Mouse (Mus musculus) spleen, adult 18-20 months (tissue): ENCODE results near the gene Snu13.

Experiments used
- DNase-seq, 2 experiments: peaks; one replicate each; pipeline ENCODE4 v3.0.0; 2022; ENCODE audit warnings: mixed read lengths in 2 of 2

Gene Snu13

DNA sequence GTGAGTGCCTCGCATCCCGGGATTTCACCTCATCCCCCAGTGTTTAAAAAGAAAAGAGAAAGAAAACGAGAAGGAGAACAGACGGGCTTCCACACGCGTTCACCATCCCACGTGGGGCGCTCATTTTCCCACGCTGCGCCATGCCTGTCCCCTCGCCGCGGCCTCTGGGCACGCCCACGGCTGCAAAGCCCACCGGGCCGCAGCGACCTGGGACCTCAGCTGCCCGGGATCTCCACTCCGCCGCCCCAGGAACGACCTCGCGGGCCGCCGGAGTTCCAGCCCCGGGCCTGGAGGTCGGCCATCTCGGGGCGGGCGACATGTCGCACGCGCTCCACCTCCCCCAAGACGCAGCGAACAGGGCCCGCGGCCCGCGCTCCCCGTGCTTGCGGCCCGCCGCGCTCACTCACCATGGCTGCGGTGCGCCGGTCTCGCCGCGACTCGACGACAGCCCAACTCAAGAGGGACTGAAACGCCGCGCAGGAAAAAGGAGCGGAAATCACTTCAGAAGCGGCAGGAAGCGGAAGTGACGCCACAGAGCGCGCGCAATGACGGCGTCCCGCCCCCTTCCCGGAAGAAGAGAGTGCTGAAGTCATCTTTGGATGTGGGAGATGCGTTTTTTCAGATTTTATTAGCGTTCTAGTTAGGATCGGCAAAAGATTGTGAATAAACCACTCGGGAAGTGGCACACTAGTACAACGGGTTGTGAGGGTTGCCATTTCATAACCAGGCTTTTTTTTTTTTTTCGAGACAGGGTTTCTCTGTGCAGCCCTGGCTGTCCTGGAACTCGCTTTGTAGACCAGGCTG, at the start of gene Snu13:
Gene Snu13, minus strand, starts transcription at position 519 of the 804 bp plus-strand sequence.
- DNase-seq: peak; percentile 82 to 91

DNA sequence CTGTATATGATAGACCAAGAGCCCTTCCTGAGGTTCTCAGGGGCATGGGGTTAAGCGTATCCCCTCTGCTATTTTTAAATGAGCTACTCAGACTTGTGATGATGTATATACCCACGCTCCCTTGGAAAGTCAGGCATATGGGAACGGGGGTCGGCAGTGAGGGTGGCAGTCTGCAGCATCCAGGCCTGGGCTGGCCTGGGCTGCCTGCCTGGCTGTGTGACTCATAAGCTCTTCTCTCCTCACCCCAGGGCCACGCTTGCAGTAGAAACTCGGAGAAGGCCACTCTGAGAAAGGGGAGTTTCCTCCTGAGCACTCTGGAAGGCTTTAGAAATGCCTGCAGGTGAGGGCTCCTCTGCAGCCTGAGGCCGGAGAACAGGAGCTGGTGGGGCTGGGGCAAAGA, 43.7 kb upstream of the Snu13 start:
- no peak for DNase-seq

DNA sequence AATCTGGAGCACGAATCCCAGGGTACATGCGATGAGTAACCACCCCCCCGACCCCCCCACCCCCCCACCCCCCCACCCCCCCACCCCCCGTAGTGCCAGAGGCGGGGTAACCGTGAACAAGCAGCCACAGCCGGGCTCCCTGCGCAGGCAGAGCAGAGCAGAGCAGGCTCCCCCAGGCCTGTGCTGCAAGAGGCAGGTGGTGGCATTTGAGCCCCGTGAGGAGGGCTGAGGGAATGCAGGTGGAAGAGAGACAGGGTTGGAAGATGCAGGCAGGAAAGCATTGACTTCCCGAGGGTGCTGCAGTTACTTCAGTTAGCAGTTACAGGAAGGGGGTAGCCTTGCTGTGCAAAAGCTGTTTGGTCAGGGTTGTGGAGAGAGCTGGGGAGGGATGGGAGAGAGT, 39.9 kb upstream of the Snu13 start:
- no peak for DNase-seq

DNA sequence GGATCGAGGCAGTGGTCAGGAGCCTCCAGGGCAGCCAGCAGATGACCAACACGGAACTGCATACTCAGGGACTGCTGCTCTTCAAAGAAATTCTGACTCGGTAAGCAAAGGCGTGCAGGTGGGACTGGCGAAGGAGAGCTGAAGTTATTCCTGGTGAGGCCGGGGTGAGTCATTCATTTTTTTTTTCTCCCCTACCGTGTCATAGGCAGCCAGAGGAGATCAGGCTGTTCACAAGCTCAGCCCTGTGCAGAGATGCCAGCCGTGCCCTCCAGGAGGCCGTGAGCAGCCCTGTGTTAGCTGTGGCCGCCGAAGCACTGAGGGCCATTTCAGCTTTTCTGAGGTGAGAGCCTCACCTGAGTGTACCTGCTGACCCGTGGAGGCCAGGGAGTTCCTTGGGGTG, 38.7 kb upstream of the Snu13 start:
- DNase-seq: no peak

DNA sequence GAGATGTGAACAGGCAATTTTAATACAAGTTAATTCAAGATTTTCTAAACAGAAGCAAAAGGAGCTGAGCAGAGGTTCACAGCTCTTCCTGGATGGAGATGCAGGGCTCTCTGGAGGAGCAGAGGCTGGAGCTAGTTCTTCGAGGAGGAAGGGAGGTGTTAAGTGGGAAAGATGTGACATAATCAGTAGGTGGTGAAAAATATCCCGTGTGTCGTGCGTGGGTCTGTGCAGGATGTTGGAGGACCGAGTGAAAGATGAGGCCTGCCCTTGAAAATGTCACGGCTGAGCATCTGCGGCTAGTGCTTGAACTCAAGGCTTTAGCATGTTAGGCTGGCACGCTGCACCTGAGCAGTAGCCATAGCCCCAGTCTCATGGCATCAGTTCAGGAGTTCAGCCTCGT, 38.2 kb upstream of the Snu13 start:
- no peak for DNase-seq

DNA sequence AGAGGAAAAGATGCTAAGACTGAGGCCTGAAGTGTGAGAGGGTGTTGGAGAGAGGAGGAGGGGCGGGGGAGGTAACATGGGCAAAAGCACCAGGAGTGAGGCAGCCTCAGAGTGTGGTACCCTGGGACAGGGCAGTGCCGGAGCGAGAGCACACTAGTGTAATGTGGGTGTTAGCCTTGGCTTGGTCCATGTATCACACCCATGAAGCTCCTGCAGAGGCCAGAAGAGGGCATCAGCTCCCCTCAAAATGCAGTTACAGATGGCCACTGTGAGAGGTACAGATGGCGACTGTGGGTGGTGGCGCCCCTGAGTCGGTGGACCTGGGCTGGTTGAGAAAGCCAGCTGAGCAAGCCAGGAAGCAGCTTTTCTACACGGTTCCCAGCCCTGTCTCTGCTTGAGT, 33.8 kb upstream of the Snu13 start:
- DNase-seq: peak in 1 of 2 experiments; percentile 30

DNA sequence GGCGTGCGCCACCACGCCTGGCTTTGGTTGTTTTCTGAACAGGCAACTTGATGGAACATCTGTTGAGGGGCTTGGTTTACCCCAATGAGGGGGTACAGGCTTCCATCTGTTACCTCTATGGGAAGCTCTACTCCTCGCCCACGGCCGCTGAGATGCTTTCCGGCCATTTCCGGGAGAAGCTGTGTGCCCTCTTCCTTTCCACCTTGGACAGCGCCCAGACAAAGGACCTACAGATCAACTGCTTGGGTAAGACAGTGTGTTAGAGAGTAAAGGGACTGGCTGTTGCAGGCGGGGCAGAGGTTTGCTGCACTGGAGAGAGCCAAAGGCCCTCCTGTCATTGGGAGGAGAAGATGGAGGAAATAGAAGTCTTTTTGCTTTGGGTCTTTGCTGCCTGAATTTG, 32.5 kb upstream of the Snu13 start:
- no peak for DNase-seq

DNA sequence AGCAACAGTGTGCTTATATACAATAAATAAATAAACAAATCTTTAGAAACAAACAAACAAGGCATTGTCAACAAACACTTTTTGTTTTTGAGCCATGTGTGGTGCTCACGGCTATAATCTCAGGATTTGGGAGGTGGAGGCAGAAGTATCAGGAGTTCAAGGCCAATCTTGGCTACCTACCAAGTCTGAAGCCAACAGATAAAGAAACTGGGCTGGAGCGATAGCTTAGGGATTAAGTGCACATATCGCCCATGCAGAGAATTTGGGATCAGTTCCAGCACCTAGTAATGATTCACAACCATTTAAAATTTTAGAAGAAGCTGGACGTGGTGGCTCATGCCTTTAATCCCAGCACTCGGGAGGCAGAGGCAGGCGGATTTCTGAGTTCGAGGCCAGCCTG, 26.1 kb upstream of the Snu13 start:
- no peak for DNase-seq

DNA sequence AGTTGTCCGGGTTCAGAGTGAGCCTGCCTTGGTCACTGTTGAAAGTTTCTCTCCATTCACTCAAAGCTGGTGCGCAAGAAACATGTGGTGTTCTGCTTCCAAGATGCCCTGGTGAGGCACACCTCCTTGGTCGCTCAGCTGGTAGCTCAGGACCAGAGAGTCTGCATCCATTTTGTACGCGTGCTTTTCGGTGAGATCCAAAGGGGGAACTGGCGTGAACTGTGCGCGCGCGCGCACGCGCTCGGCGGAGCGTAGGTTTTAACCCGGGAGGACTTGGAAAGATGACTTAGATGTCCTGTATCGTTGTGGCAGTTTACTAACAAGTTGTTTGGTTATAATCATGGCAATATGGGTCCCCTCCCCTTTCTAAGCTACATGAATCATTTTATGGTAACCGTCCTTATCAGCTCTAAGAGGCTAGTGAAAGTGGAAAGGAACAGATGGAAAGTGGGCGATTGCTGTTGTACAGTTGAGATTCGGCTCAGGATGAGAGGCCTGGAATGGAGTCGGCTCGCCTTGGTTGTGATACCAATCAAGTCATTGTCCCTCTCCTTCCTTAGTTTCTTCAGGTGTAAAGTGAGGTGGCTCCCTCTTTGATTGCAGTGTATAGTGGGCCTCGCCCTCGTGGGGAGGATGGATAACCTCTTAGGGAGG, 24.5 kb upstream of the Snu13 start:
- DNase-seq: no peak

DNA sequence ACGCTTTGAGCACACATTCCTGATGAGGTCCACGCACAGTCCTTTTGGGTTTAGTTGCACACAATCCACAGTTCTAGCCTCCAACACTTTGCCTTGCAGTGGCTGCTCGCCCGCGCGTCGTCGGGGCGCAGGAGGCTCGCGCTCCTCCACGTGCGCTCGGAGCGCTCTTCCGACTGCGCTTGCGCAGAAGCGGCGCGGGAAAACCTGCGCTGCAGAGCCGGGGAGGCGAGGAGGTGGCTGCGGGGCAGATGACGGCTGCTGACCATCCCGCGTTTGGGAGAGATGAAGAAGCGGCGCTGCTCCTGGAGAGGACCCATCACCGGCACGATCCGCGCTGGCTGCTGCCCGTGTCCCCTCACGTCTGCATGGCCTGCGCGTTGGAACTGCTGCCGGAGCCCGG, 22.5 kb upstream of the Snu13 start, which contains the start of gene Mei1:
Gene Mei1, plus strand, starts transcription at position 99 of the 400 bp plus-strand sequence.
- no peak for DNase-seq

DNA sequence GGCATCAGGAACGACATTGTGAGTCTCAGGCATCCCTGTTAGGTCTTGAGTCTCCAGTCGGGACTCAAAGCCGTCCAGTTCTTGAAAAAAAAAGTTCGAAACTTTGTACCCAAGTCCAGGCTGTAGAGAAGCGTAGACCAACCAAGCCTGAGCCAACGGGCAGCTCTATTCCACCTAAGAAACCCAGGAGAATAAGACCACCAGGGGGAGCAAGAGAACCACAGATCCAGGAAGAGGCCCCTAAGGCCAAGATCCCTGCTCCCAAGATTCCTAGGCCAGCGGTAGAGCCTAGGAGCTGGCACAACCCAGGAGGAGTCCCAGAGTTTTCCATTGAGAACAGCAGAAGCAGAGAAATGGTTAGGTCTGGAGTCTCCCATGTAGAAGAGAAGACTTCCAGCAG, 18.1 kb upstream of the Snu13 start:
- peak in 1 of 2 experiments; percentile 49 for DNase-seq

DNA sequence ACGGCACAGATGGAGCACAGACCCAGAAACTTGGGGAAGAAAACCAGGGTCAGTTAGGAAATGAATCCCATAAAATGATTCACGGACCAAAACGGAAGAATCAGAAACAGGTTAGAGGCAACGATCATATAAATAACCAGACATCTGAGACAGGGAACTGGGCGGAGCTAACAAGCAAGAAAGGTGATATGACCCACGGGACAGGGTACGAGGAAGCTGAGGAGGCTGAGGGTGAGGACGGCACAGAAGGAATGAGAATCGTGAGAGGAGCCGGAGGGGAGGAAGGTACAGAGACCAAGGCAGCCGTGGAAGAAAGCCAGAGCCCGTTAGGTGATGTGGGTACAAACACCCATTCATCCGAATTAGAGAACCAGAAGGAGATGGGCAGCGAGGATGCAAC, 16.5 kb upstream of the Snu13 start:
- DNase-seq: no peak

DNA sequence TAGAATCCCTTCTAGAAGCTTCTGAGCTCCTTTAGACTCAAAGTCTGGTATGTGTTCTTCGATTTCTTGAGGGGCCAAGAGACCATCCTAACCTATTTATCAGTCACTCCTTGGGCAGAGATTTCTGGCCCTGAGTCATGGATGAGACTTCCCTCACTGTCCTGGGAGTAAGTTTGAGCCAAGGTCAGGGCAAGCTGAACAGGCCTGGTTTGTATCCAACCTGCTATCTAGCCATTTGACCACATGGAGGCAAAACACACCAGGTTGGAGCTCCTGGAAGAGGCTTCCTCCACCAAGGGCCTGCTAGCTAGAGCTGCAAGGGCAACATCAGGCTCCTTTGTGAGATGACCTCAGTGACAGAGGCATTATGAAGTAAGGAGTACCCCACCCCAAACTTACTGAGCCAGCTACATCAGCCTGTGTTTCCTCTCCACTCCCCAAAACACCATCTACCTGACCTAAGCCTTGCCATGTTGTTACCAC, 11.4 kb upstream of the Snu13 start, which contains the start of gene 4930407I10Rik:
Gene 4930407I10Rik, plus strand, starts transcription at position 433 of the 483 bp plus-strand sequence.
- no peak for DNase-seq

DNA sequence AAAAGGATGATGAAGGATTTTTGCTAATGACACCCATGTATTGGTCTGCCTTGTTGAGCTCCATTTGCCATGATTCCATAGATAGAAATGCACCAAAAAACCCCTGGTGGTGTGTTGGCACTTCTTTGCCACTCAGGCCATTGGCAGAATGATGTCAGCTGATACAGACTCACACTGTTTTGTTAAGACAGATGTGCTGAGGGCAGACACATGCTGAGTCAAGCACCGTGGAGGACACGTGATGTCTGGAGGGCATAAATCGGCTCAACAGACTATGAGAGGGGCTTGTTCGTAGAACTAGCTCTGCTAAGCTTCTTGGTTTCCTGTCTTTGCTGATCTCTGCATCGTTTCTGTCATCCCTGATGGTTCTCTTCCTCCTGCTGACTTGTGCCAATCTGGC, 5.1 kb upstream of the Snu13 start:
- no peak for DNase-seq

DNA sequence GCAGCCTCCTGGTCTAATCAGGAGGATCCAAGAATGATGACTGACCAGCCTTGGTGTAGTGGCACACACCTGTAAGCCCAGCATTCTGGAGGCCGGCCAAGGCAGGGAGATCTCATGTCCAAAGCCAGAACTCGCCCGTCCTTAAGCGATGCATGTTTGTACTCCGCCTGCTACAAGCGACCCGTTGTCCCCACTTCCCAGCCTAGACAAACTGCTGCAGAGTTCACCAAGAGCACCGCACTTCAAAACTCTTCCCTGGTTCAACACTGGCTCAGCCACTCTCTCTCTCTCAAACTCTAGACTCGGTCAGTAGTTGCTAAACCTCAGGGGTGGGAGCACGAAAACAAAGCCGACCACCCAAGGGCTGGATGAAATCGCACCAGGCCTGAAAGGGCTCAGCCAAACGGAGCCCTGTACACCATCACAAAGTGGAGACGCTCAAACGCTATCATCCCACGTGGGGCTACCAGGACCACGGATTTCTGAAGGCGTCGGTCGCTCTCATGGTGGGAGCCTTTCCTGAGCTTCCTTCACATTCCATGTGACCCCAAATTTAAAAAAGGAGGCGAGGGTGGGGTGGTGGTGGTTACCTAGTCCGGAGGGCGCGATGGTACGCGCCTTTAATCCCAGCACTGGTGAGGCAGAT, 1.0 kb downstream of the Snu13 start:
- no peak for DNase-seq

DNA sequence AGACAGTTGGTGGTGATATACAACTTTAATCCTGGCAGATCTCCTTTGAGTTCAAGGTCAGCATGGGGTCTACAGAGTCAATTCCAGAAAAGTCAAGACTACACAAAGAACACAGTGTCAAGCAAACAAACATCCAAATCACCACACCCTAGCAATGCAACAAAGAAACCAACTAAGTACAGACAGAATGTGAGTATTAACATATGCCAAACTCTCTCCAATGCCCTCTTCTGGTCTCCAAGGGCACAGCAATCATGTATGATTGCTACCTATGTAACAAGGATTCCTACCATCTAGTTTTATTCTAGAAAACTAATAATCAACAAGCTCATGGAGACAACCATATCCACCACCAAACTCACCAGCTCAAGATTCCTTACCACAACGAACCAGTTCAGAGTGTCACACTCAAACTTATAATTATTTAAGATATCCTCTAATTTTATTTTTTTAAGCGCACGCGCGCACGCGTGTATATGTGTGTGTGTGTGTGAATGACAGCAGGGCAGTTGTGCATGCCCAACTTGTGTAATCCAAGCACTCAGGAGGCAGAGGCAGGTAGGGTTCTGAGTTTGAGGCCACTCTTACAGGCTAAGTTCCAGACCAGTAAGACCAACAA, 3.1 kb downstream of the Snu13 start:
- no peak for DNase-seq

DNA sequence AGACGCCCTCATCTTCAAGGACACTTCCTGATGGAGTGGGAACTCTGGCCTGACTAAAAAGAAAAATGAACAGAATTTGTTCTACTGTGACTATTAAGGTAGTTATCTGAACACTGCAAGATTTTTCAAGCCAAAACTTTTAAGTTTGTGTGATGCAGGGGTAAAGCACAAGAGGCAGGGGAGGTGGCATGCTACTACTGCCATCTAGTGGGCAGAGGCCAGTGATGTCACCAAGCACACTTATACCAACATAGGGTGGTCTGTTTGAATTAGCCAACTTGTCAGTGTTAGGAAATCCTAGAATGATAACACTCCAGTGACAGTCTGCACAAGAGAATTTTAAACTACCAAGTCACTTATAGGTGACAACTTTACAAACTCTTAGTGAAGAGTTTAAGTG, 6.7 kb downstream of the Snu13 start:
- DNase-seq: peak in 1 of 2 experiments; percentile 32

DNA sequence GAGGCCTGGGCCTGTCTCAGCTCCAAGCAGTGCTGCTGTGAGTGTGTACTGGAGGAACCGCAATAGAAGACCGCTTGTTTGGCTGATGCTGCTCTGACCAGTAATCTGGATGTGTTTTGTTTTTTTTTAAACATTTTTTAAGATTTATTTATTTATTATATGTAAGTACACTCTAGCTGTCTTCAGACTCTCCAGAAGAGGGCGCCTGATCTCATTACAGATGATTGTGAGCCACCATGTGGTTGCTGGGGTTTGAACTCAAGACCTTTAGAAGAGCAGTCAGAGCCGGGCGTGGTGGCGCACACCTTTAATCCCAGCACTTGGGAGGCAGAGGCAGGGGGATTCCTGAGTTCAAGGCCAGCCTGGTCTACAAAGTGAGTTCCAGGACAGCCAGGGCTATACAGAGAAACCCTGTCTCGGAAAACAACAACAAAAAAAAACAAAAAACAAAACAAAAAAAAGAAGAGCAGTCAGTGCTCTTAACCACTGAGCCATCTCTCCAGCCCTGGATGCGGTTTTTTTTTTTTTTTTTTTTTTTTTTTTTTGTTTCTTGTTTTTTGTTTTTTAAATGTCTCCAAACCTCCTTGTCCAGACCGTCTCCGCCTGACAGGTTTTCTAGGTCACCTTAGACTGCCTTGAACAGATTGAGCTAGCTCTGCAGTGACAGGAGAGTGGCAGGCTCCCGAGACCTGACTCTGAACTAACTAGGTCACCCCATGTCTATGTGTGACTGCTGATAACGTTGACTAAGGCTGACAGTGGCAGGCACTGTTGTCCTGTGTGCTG, 11.3 kb downstream of the Snu13 start:
- DNase-seq: no peak

DNA sequence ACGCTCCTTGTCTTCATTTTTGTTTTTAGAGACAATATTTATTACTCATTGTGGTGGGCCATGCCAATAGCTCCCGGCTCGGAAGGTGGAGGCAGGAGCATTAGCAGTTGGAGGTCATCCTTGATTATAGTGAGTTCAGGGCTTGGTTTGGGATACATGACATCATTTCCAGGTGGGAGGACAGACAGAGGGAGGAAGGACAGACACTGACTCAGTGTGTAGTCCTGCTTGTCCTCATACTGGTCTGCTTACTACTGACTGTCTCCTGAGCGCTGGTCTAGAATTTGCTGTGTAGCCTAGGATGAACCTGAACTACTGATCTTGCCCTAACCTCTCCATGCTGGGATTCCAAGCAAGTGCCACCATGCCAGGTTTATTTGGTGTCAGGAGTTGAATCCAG, 13.6 kb downstream of the Snu13 start, which contains the start of gene Desi1:
Gene Desi1, minus strand, starts transcription at position 101 of the 400 bp plus-strand sequence.
- no peak for DNase-seq

DNA sequence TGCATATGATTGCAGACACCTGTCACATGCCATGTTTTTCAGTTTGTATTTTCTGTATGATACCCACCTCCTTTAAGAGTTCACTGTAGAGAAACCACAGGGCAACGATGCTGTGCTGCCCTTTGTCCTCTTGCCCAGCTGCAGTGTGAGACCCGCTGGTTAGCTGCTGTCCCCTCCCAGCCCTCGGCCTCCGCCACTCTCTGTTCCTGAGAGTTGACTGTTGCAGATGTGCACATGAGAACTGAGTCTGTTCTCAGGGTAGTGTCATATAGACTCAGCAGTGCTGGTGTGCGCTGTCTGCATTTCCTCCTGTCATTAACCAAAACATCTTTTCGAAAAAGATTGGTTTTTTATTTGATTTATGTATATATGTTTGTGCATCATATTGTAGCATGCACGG, 15.0 kb downstream of the Snu13 start:
- no peak for DNase-seq

DNA sequence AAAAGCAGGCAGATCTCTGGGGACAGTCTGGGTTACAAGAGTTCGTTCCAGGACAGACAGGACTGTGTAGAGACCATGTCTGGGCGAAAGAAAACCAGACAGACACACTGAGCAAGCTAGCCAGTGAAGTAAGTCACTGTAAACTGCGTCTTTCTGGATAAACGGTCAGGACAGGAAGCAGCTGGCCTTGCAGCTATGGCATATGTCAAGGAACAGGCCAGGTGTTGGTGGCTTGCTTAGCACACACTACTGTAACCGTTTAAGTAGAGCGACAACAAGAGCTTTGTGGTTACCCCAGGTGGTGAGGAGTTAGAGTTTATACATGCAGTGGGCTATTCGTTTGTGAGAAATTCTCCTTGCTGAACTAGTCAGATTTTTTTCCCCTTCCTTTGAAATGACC, 19.7 kb downstream of the Snu13 start:
- DNase-seq: no peak

DNA sequence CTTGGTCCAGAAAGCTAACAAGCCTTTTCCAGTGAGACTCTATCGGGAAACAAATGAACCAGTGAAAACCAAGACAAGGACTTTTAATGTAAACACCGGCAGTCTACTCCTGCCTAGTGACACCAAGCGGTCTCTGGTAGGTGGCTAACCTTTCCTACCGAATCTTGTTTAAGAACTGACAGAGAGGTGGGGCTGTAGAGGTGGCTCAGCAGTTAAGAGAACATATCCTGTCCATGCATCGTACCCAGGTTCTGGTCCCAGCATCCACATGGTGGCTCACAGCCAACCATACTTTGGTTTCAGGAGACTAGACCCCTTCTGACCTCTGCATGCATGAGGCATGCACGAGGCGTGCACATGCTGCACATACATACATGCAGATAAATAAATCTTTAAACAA, 20.1 kb downstream of the Snu13 start:
- DNase-seq: no peak
